Mouse (Mus musculus) liver, embryonic 11.5 days (tissue): Measurements from ENCODE around the gene Crtc2. TPM values are rescaled to one million over a fixed set of nuclear protein-coding genes. Genes with fewer than 3 reads are reported as not detected.
A peak's percentile ranks its signal among the peaks of the same experiment; 100 is the strongest.

Experiments
- ATAC-seq: fragments of 200-750 bp; cut with Nextera tagmentation; replicated peaks from 2 replicates; pipeline ENCODE4 v1.8.0; 2017; ENCODE audit warnings: moderate number of reproducible peaks, mild to moderate bottlenecking, moderate TSS enrichment, moderate library complexity; ENCODE audit not compliant: low FRiP score
- DNase-seq: peaks from one replicate; pipeline ENCODE4 v3.0.0-alpha.2; 2017; ENCODE audit warnings: low spot score
- H3K27ac ChIP-seq: fragments of 300-500 bp; sonication (generic); 2 replicates; pipeline ENCODE4 v1.5.1; 2014; ENCODE audit warnings: mild to moderate bottlenecking, low read depth, low read length, control low read depth
- H3K27me3 ChIP-seq: fragments of 300-500 bp; sonication (generic); replicated peaks from 2 replicates; pipeline ENCODE4 v1.6.1; 2014; ENCODE audit warnings: low read length, mixed read lengths; ENCODE audit not compliant: control insufficient read depth, insufficient read depth
- H3K36me3 ChIP-seq: fragments of 300-500 bp; sonication (generic); 2 replicates; pipeline ENCODE4 v1.6.1; 2014; ENCODE audit warnings: mild to moderate bottlenecking, low read length, moderate library complexity, mixed read lengths; ENCODE audit not compliant: control insufficient read depth, insufficient read depth
- H3K4me1 ChIP-seq: fragments of 300-500 bp; sonication (generic); replicated peaks from 2 replicates; pipeline ENCODE4 v1.6.1; 2014; ENCODE audit warnings: low read length, mixed read lengths; ENCODE audit not compliant: control insufficient read depth, insufficient read depth
- H3K4me2 ChIP-seq: fragments of 300-500 bp; sonication (generic); 2 replicates; pipeline ENCODE4 v1.6.1; 2014; ENCODE audit warnings: mild to moderate bottlenecking, control low read depth, moderate library complexity
- H3K4me3 ChIP-seq: fragments of 300-500 bp; sonication (generic); 2 replicates; pipeline ENCODE4 v1.5.1; 2014; ENCODE audit warnings: low read depth, low read length, control low read depth
- H3K9ac ChIP-seq: fragments of 300-500 bp; sonication (generic); 2 replicates; pipeline ENCODE4 v1.6.1; 2014; ENCODE audit warnings: low read depth, low read length, control low read depth
- H3K9me3 ChIP-seq: fragments of 300-500 bp; sonication (generic); 2 replicates; pipeline ENCODE4 v1.6.1; 2016; ENCODE audit warnings: low read length, inconsistent platforms, mixed read lengths; ENCODE audit not compliant: control insufficient read depth
- WGBS: fragments of 180-500 bp; shearing (Covaris S2); extraction: QIAGEN DNeasy Blood & Tissue Kit; methylation state at CpG from one replicate; pipeline ENCODE4 v1.1.7; 2014; 5-methylcytosine and 5-hydroxymethylcytosine counted together
- polyA plus RNA-seq: library from polyadenylated mRNA; unstranded; fragments of >200 nt; fragmentation: Nextera tagmentation; extraction: Ambion mirVana; gene quantifications from 2 replicates; pipeline ENCODE4 v1.2.1, GENCODE M21; 2014

Crtc2 gene
- polyA plus RNA-seq, 1 experiment from 2014 or later: 14.8 TPM

DNA sequence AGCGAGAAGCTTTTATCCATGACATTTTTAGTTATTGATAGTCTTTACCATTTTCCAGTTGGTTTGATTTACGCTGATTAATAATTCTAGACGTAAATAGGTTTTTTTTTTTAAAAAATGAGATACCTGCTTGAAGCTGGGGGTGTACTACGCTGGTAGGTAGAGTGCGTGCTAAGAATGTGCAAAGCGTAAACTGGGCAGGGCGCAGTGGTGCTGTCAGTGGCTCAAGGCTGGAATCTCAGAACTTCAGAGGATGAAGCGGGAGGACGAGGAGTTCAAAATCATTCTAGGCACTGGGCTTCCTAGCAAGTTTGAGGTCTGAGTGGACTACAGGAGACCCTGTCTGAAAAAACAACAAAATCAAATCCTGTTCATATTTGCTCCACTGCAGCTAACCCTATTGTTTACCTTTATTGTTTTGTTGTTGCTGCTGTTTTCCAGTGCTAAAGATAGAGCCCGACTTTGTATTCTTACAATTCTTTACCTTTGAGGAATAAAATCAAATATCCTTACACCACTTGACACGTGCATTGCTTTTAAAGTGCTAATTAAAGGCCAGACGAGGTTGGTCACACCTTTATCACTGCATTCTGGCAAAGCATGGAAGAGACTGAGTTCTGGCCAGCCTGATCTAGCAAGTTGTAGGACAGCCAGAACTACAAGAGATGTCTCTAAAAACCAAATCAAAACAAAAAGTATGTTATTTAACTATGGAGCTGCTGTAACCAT is 39.8 kb upstream of the Crtc2 start:
- DNase-seq (no peak), ATAC-seq (peak; percentile 44; the same call in 1 of the 2 replicates)
- peak overlapping the region; percentile 82 for H3K4me2 ChIP-seq
- no peaks in the 10 kb centered on the region for H3K27me3 ChIP-seq
- WGBS: 14% methylated on average over 12 of the region's 12 CpGs
- peaks cover 11% of the 10 kb centered on the region for H3K4me1 ChIP-seq
- H3K4me3 ChIP-seq: peak overlapping the region; percentile 82
- no peaks in the 10 kb centered on the region for H3K9me3 ChIP-seq
- H3K27ac ChIP-seq: no peak overlapping the region
- H3K36me3 ChIP-seq: peaks cover 24% of the 10 kb centered on the region
- peak overlapping the region; percentile 94 for H3K9ac ChIP-seq

DNA sequence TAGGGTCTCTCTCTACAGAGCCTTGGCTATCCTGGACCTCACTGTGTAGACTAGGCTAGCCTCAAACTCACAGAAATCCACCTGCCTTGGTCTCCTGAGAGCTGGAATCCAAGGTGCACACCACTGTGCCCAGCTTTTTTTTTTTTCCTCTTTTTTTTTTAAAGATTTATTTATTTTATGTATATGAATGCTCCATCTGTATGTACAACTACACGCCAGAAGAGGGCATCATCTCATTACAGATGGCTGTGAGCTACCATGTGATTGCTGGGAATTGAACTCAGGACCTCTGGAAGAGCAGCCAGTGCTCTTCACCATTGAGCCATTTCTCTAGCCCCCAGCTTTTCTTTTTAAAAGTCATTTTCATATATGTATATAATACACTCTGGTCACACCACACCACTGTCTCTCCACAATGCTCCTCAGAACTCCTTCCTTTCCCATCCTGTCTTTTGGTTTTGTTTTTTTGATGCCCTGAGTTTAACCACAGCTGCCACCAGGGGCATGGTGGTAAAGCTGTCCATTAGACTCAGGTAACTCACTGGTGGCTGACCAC is 38.1 kb upstream of the Crtc2 start:
- Histone ChIP-seq H3K27ac (no peak overlapping the region), H3K4me2 (no peak overlapping the region), H3K9me3 (no peaks in the 10 kb centered on the region), H3K27me3 (no peaks in the 10 kb centered on the region), H3K36me3 (peaks cover 8% of the 10 kb centered on the region), H3K4me3 (no peak overlapping the region), H3K4me1 (peaks cover 18% of the 10 kb centered on the region), H3K9ac (no peak overlapping the region)
- no peak for ATAC-seq
- DNase-seq: no peak
- WGBS: 28% methylated on average over 1 of the region's 1 CpGs

DNA sequence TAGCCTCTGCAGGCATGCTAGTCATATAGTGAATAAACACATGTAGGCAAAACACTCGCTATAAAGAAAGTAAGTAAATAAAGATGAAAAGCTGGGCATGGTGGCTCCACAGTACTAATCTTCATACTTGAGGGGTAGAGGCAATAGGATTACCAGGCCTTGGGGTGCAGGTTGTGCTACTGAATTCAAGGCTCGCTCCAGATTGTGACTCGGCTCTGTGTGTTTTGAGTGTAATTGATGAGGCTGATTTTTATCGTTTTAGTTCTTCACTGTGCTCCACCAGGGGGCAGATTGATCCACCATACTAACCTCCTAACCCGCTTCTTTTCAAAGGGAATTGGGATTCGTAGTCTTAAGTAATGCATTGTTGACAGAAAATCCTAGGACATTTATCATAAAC is 33.9 kb upstream of the Crtc2 start:
- Histone ChIP-seq H3K4me3 (peak overlapping the region; percentile 58), H3K36me3 (peaks cover under 1% of the 10 kb centered on the region; the same call in 1 of the 2 replicates), H3K27ac (peak overlapping the region; percentile 70; the same call in 1 of the 2 replicates), H3K4me2 (peak overlapping the region; percentile 95), H3K4me1 (peaks cover 21% of the 10 kb centered on the region), H3K27me3 (no peaks in the 10 kb centered on the region), H3K9ac (peak overlapping the region; percentile 46; the same call in 1 of the 2 replicates), H3K9me3 (no peaks in the 10 kb centered on the region)
- 12% methylated on average over 6 of the region's 6 CpGs for WGBS
- no peak for DNase-seq
- ATAC-seq: 0 out of 2 replicates have a peak, but pooled peaks have one; percentile 46

DNA sequence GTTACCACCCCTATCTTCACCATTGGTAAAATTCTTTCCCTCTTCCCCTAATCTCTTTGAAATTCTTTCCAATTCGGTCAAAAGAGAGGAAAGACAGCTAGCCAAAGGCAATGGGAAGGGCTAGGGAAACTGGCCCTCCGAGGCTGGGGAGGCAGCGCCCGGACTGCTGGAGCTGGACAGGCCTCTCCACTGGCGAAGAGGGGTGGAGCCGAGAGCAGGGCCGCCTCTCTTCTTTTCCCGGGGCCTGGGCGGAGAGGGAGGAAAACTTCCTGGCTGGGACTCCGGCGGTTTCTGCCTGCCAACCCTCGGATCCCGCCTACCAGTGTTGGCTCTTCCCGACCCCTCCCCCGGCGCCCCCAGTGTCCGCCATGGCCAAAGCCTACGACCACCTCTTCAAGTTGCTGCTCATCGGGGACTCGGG is 33.4 kb upstream of the Crtc2 start:
- H3K4me2 ChIP-seq: peak overlapping the region; percentile 95
- H3K27me3 ChIP-seq: no peaks in the 10 kb centered on the region
- ATAC-seq (peak; percentile 56), DNase-seq (peak; percentile 73)
- H3K36me3 ChIP-seq: peaks cover 5% of the 10 kb centered on the region
- H3K4me3 ChIP-seq: peak overlapping the region; percentile 58
- peaks cover 21% of the 10 kb centered on the region for H3K4me1 ChIP-seq
- H3K9me3 ChIP-seq: no peaks in the 10 kb centered on the region
- under 1% methylated on average over 20 of the region's 20 CpGs for WGBS
- H3K27ac ChIP-seq: peak overlapping the region; percentile 70
- peak overlapping the region; percentile 68 for H3K9ac ChIP-seq

DNA sequence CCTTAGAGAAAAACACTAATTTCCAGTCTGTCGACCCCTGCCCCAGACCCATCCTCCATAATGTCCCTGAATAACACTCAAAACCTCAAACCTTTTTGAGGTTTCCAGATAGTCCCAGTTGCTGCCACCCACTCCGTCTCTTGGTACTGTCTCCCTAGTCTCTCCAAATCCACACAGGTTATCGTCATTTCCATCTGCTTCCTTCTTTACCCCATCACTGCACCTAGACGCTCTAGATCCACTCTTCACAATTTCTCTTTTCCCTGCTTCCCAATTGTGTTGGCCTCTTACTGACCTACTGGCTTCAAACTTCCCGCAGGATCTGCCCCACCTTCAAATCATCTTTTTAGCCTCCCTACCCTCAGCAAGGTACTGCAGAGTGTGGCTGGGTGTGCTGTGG is 32.8 kb upstream of the Crtc2 start:
- 10% methylated on average over 5 of the region's 5 CpGs for WGBS
- peak overlapping the region; percentile 68; the same call in 1 of the 2 replicates for H3K9ac ChIP-seq
- peak overlapping the region; percentile 95 for H3K4me2 ChIP-seq
- ATAC-seq (no peak), DNase-seq (no peak)
- H3K4me3 ChIP-seq: peak overlapping the region; percentile 58
- 0 out of 2 replicates have a peak overlapping the region, but pooled peaks have one; percentile 70 for H3K27ac ChIP-seq
- H3K36me3 ChIP-seq: peaks cover 5% of the 10 kb centered on the region
- no peaks in the 10 kb centered on the region for H3K27me3 ChIP-seq
- no peaks in the 10 kb centered on the region for H3K9me3 ChIP-seq
- H3K4me1 ChIP-seq: peaks cover 21% of the 10 kb centered on the region

DNA sequence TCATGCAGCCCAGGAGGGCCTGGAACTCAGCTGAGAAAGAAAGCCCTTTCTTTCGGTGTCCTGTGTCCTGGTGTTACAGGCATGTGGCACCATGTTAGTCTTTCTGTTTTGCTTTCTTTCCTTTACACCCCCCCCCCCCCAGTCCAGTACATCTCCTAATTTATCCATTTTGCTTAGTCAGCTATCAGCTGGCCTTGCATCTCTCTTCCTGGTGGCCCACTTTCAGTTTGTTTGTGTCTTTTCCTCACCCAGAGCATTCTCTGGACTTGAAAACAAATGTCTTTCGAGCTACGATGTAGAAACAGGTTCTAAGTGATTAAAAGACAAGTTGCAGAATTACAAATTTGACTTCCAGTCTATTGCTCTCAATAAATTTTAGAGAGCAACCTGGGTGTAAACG is 31.5 kb upstream of the Crtc2 start:
- H3K4me3 ChIP-seq: no peak overlapping the region
- H3K4me1 ChIP-seq: peaks cover 21% of the 10 kb centered on the region
- no peak overlapping the region for H3K9ac ChIP-seq
- ATAC-seq: no peak
- no peaks in the 10 kb centered on the region for H3K9me3 ChIP-seq
- DNase-seq: no peak
- no peaks in the 10 kb centered on the region for H3K27me3 ChIP-seq
- WGBS: 77% methylated on average over 4 of the region's 4 CpGs
- H3K27ac ChIP-seq: no peak overlapping the region
- H3K4me2 ChIP-seq: no peak overlapping the region
- peaks cover 5% of the 10 kb centered on the region for H3K36me3 ChIP-seq

DNA sequence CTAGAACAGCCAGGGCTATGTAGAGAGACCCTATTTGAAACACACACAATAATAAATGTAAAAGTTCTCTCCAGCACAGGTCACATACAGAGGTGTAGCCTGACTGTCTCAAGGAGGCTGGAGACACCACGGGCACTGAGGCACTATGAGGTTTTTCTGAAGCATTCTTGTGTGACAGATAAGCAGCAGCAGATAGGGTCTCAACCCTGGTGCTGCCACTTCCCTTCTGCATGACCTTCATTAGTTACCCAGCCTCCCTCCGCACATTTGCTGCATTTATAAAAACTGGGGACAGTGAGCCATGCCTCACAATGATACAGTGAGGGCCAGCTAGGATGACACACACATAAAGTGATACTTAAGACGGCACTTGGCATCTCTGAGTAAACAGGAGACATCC is 31.0 kb upstream of the Crtc2 start:
- no peak overlapping the region for H3K27ac ChIP-seq
- H3K27me3 ChIP-seq: no peaks in the 10 kb centered on the region
- H3K36me3 ChIP-seq: peaks cover 5% of the 10 kb centered on the region
- ATAC-seq: no peak
- WGBS: 53% methylated on average over 3 of the region's 3 CpGs
- H3K4me1 ChIP-seq: peaks cover 21% of the 10 kb centered on the region
- no peaks in the 10 kb centered on the region for H3K9me3 ChIP-seq
- no peak for DNase-seq
- no peak overlapping the region for H3K4me3 ChIP-seq
- H3K9ac ChIP-seq: no peak overlapping the region
- 0 out of 2 replicates have a peak overlapping the region, but pooled peaks have one; percentile 8 for H3K4me2 ChIP-seq

DNA sequence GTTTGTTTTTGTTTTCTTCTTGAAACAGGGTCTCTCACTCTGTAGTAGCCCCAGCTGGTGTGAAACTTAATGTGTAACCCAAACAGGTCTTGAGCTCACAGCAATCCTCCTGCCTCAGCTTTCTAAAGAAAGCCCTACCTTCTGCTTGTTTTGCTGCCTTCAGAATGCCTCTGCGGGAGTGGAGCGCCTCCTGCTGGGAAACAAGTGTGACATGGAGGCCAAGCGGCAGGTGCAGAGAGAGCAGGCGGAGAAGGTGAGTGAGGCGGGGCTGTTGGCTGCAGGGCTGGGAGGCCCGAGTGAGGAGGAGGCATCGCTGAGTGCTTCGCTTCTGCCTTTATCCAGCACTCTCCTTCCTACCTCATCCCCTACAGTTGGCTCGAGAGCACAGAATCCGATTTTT is 29.6 kb upstream of the Crtc2 start:
- DNase-seq (no peak), ATAC-seq (no peak)
- WGBS: 73% methylated on average over 10 of the region's 10 CpGs
- H3K4me2 ChIP-seq: no peak overlapping the region
- peaks cover 21% of the 10 kb centered on the region for H3K4me1 ChIP-seq
- H3K9ac ChIP-seq: no peak overlapping the region
- no peak overlapping the region for H3K27ac ChIP-seq
- no peak overlapping the region for H3K4me3 ChIP-seq
- H3K36me3 ChIP-seq: peaks cover 5% of the 10 kb centered on the region
- H3K9me3 ChIP-seq: no peaks in the 10 kb centered on the region
- H3K27me3 ChIP-seq: no peaks in the 10 kb centered on the region
